Mouse (Mus musculus): ENCODE data around the gene Adam1a. TPM values are rescaled to one million over a fixed set of nuclear protein-coding genes. Genes with fewer than 3 reads are reported as not detected.
A peak's percentile ranks its signal among the peaks of the same experiment; 100 is the strongest.

The Adam1a gene
- total RNA-seq, 2 experiments from 2014 or later, result 3.0 to 5.0 TPM

- no peak for ATAC-seq (replicated peaks; ENCODE audit: low FRiP score, low TSS enrichment, poor library complexity, severe bottlenecking)
These were observed 35.3 kb downstream of the Adam1a start for GRCm38 (mm10) chr5:121510009-121510408.

- ATAC-seq (replicated peaks; ENCODE audit: low FRiP score, low TSS enrichment, poor library complexity, severe bottlenecking), result no peak
These were observed 38.4 kb downstream of the Adam1a start for GRCm38 (mm10) chr5:121506846-121507245.

GRCm38 (mm10) chr5:121503231-121503630 lies 42.1 kb downstream of the Adam1a start, which contains the start of gene Adam1b:
Gene Adam1b (minus strand): TSS chr5:121503435.
- no peak for ATAC-seq (replicated peaks; ENCODE audit: low FRiP score, low TSS enrichment, poor library complexity, severe bottlenecking)

- peak; percentile 72 for ATAC-seq (replicated peaks; ENCODE audit: low FRiP score, low TSS enrichment, poor library complexity, severe bottlenecking)
These were observed 43.8 kb downstream of the Adam1a start for GRCm38 (mm10) chr5:121501424-121501996.

GRCm38 (mm10) chr5:121500719-121501118 lies 44.6 kb downstream of the Adam1a start:
- peak; percentile 64 for ATAC-seq (replicated peaks; ENCODE audit: low FRiP score, low TSS enrichment, poor library complexity, severe bottlenecking)

GRCm38 (mm10) chr5:121493305-121493704 lies 52.0 kb downstream of the Adam1a start:
- ATAC-seq (replicated peaks; ENCODE audit: low FRiP score, low TSS enrichment, poor library complexity, severe bottlenecking), result no peak

- no peak for ATAC-seq (replicated peaks; ENCODE audit: low FRiP score, low TSS enrichment, poor library complexity, severe bottlenecking)
These were observed 60.5 kb downstream of the Adam1a start for GRCm38 (mm10) chr5:121484801-121485200.

- ATAC-seq (replicated peaks; ENCODE audit: low FRiP score, low TSS enrichment, poor library complexity, severe bottlenecking), result peak; percentile 38; the same call in 1 of the 2 replicates
These were observed 67.6 kb downstream of the Adam1a start for GRCm38 (mm10) chr5:121477680-121478079.

GRCm38 (mm10) chr5:121476040-121476439 lies 69.2 kb downstream of the Adam1a start:
- peak; percentile 85 for ATAC-seq (replicated peaks; ENCODE audit: low FRiP score, low TSS enrichment, poor library complexity, severe bottlenecking)

- ATAC-seq (replicated peaks; ENCODE audit: low FRiP score, low TSS enrichment, poor library complexity, severe bottlenecking), result no peak
These were observed 70.7 kb downstream of the Adam1a start for GRCm38 (mm10) chr5:121474610-121475009.

- no peak for ATAC-seq (replicated peaks; ENCODE audit: low FRiP score, low TSS enrichment, poor library complexity, severe bottlenecking)
These were observed 72.9 kb downstream of the Adam1a start for GRCm38 (mm10) chr5:121472411-121472810.

- ATAC-seq (replicated peaks; ENCODE audit: low FRiP score, low TSS enrichment, poor library complexity, severe bottlenecking), result no peak
These were observed 75.7 kb downstream of the Adam1a start for GRCm38 (mm10) chr5:121469566-121469965.

Other genes starting within 250 kb of the Adam1a start
- 41.4 and 52.5 TPM in 2 replicates for gene Trafd1, start 159.8 kb downstream of the Adam1a start, total RNA-seq (2014; fragmentation: Nextera tagmentation)
- gene Trafd1, start 159.8 kb downstream of the Adam1a start, total RNA-seq (2017), result 15.5 and 39.2 TPM in 2 replicates
- 45.2 and 47.0 TPM in 2 replicates for gene Naa25, start 147.5 kb downstream of the Adam1a start, total RNA-seq (2014; fragmentation: Nextera tagmentation)
- gene Naa25, start 147.5 kb downstream of the Adam1a start, total RNA-seq (2017), result 78.7 and 127 TPM in 2 replicates
- not detected in 2 replicates for gene Tmem116, start 93.6 kb downstream of the Adam1a start, total RNA-seq (2014; fragmentation: Nextera tagmentation)
- 2.3 TPM in 1 of 2 replicates, not detected in the other for gene Tmem116, start 93.6 kb downstream of the Adam1a start, total RNA-seq (2017)
- gene Erp29, start 93.0 kb downstream of the Adam1a start, total RNA-seq (2014; fragmentation: Nextera tagmentation), result 191 and 257 TPM in 2 replicates
- 422 and 491 TPM in 2 replicates for gene Erp29, start 93.0 kb downstream of the Adam1a start, total RNA-seq (2017)
- gene Adam1b, start 42.0 kb downstream of the Adam1a start, total RNA-seq (2014; fragmentation: Nextera tagmentation), result 0.39 TPM in 1 of 2 replicates, not detected in the other
- not detected in 2 replicates for gene Adam1b, start 42.0 kb downstream of the Adam1a start, total RNA-seq (2017)
- gene Gm42878, start within 50 bp of the Adam1a start, total RNA-seq (2014; fragmentation: Nextera tagmentation), result not detected in 2 replicates
- gene Gm42878, start within 50 bp of the Adam1a start, total RNA-seq (2017), result not detected in 2 replicates
- gene Mapkapk5, start 423 bp upstream of the Adam1a start, total RNA-seq (2014; fragmentation: Nextera tagmentation), result 135 and 143 TPM in 2 replicates
- gene Mapkapk5, start 423 bp upstream of the Adam1a start, total RNA-seq (2017), result 120 and 186 TPM in 2 replicates
- gene Aldh2, start 48.3 kb upstream of the Adam1a start, total RNA-seq (2014; fragmentation: Nextera tagmentation), result 98.2 and 116 TPM in 2 replicates
- 189 and 268 TPM in 2 replicates for gene Aldh2, start 48.3 kb upstream of the Adam1a start, total RNA-seq (2017)
- gene Acad12, start 73.5 kb upstream of the Adam1a start, total RNA-seq (2014; fragmentation: Nextera tagmentation), result 1.8 and 2.4 TPM in 2 replicates
- gene Acad12, start 73.5 kb upstream of the Adam1a start, total RNA-seq (2017), result 0.38 and 2.6 TPM in 2 replicates
- gene Acad10, start 115.0 kb upstream of the Adam1a start, total RNA-seq (2014; fragmentation: Nextera tagmentation), result 6.2 and 14.2 TPM in 2 replicates
- gene Acad10, start 115.0 kb upstream of the Adam1a start, total RNA-seq (2017), result 1.4 and 6.3 TPM in 2 replicates
- 26.8 and 41.9 TPM in 2 replicates for gene Brap, start 115.1 kb upstream of the Adam1a start, total RNA-seq (2014; fragmentation: Nextera tagmentation)
- gene Brap, start 115.1 kb upstream of the Adam1a start, total RNA-seq (2017), result 57.6 and 62.5 TPM in 2 replicates
- gene Atxn2, start 165.9 kb upstream of the Adam1a start, total RNA-seq (2014; fragmentation: Nextera tagmentation), result 117 and 144 TPM in 2 replicates
- gene Atxn2, start 165.9 kb upstream of the Adam1a start, total RNA-seq (2017), result 39.4 and 41.0 TPM in 2 replicates

Measured in megakaryocyte-erythroid progenitor cell, adult 5-6 weeks (primary cell).